Mouse (Mus musculus) thymus, postnatal 36 days (tissue): ENCODE results near the gene Dcaf10.
A peak's percentile ranks its signal among the peaks of the same experiment; 100 is the strongest.

Experiments
- DNase-seq, 2 experiments: peaks; one replicate each; pipeline ENCODE4 v3.0.0; 2022; ENCODE audit warnings: mixed read lengths in 2 of 2

The Dcaf10 gene

DNA sequence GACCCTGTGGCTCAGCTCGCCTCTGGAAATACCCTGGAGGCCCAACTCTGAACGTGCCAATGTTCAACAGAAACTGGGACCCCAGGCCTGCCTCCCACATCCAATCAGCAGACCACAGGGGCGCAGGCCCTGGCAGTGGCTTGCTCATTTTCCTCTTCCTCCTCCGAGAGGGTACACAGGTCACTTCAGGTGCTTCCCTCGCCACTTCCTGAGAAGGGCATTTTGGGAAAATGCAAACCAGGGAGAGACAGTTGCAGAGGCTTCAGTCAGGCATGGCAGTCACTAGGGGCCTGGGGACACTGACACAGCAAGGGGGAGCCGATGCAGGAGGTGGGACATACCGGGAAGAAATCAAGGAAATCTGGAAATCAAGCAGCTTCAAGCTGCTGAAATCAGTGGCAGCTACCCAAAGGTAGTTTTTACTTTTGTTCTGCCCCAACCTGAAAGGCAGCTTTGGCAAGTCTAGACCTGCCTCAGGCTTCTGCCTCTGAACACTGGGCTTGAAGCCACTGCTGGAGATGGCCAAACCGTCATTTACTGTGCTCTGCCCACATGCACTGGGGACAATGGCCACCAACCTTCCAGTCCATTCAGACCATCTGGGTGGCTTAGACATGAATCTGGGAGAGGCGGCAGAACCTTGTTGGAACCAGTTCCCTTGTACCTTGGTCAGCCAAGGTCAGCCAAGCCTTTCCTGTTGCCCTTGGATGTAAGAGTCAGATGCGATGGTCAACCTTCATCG lies 79.8 kb downstream of the Dcaf10 start:
- no peak for DNase-seq

GRCm38 (mm10) chr4:45422640-45423039 lies 80.7 kb downstream of the Dcaf10 start:
- no peak for DNase-seq

GRCm38 (mm10) chr4:45423406-45423805 lies 81.5 kb downstream of the Dcaf10 start:
- DNase-seq: no peak

- DNase-seq: peak; percentile 40 to 41
These were observed 85.0 kb downstream of the Dcaf10 start for GRCm38 (mm10) chr4:45426724-45427457.
